Mouse (Mus musculus) MEL (cell line): ENCODE measurements around the gene Myog. TPM values are rescaled to one million over a fixed set of nuclear protein-coding genes. Genes with fewer than 3 reads are reported as not detected.

Experiments
- DNase-seq: peaks from one replicate; pipeline ENCODE4 v3.0.0; 2011; ENCODE audit warnings: low read depth, low spot score
- H3K27ac ChIP-seq: 2 replicates; pipeline ENCODE4 v1.5.1; 2012; ENCODE audit warnings: low read depth, mild to moderate bottlenecking, control low read depth, low read length, moderate library complexity; ENCODE audit not compliant: control insufficient read depth
- H3K27me3 ChIP-seq, 2 experiments: fragments of 150-350 bp in 1 of 2; sonication (generic) in 1 of 2; 2 replicates each; pipeline ENCODE4 v1.6.1; 2012; ENCODE audit warnings: low read length in 2 of 2, mild to moderate bottlenecking in 2 of 2, improper control_type of control experiment in 1 of 2, moderate library complexity in 1 of 2; ENCODE audit not compliant: insufficient read depth in 2 of 2, control insufficient read depth in 1 of 2
- H3K36me3 ChIP-seq, 2 experiments: 2 replicates each; pipeline ENCODE4 v1.6.1; 2012 to 2014; ENCODE audit warnings: low read length in 2 of 2, improper control_type of control experiment in 1 of 2, inconsistent platforms in 1 of 2, mild to moderate bottlenecking in 1 of 2; ENCODE audit not compliant: insufficient read depth in 2 of 2, control insufficient read depth in 1 of 2
- H3K4me1 ChIP-seq, 2 experiments: fragments of 150-350 bp in 1 of 2; sonication (generic) in 1 of 2; 2 replicates each; pipeline ENCODE4 v1.6.1; 2012; ENCODE audit warnings: low read length in 2 of 2, improper control_type of control experiment in 1 of 2, mild to moderate bottlenecking in 1 of 2; ENCODE audit not compliant: insufficient read depth in 2 of 2, control insufficient read depth in 1 of 2
- H3K4me3 ChIP-seq, 2 experiments: fragments of 150-350 bp in 1 of 2; sonication (generic) in 1 of 2; 2 replicates each; pipeline ENCODE4 v1.5.1; 2012; ENCODE audit warnings: low read depth in 2 of 2, low read length in 2 of 2, mild to moderate bottlenecking in 2 of 2, moderate library complexity in 2 of 2, control low read depth in 1 of 2, improper control_type of control experiment in 1 of 2; ENCODE audit not compliant: control insufficient read depth in 1 of 2, insufficient read depth in 1 of 2
- H3K79me2 ChIP-seq: 2 replicates; pipeline ENCODE4 v1.6.1; 2012; ENCODE audit warnings: mild to moderate bottlenecking, low read length, moderate library complexity; ENCODE audit not compliant: control insufficient read depth, poor library complexity, insufficient read depth
- H3K9ac ChIP-seq: 2 replicates; pipeline ENCODE4 v1.6.1; 2012; ENCODE audit warnings: low read depth, mild to moderate bottlenecking, control low read depth, low read length, moderate library complexity; ENCODE audit not compliant: control insufficient read depth, poor library complexity, severe bottlenecking
- H3K9me3 ChIP-seq: fragments of 150-350 bp; sonication (generic); replicated peaks from 2 replicates; pipeline ENCODE4 v1.6.1; 2012; ENCODE audit warnings: mild to moderate bottlenecking, low read length, improper control_type of control experiment, moderate library complexity; ENCODE audit not compliant: insufficient read depth
- CTCF ChIP-seq, 3 experiments: IDR thresholded peaks in 2 of 3; conservative IDR thresholded peaks in 1 of 3; 2 replicates each; pipeline ENCODE4 v1.5.1; 2011 to 2012; ENCODE audit warnings: low read length in 3 of 3, low read depth in 2 of 3, mild to moderate bottlenecking in 2 of 3, improper control_type of control experiment in 1 of 3, inconsistent platforms in 1 of 3, mixed read lengths in 1 of 3, moderate library complexity in 1 of 3; ENCODE audit not compliant: control insufficient read depth in 1 of 3, insufficient read depth in 1 of 3, poor library complexity in 1 of 3, severe bottlenecking in 1 of 3
- E2F4 ChIP-seq: IDR thresholded peaks from 2 replicates; pipeline ENCODE4 v1.6.1; 2011; ENCODE audit warnings: low read depth, low read length, improper control_type of control experiment, borderline replicate concordance
- GABPA ChIP-seq: IDR thresholded peaks from 2 replicates; pipeline ENCODE4 v1.6.1; 2012; ENCODE audit warnings: low read depth, mild to moderate bottlenecking, inconsistent platforms, low read length, improper control_type of control experiment, moderate library complexity
- JUND ChIP-seq: IDR thresholded peaks from 2 replicates; pipeline ENCODE4 v1.6.1; 2011; ENCODE audit warnings: low read depth, mild to moderate bottlenecking, improper control_type of control experiment, low read length
- MYB ChIP-seq: IDR thresholded peaks from 2 replicates; pipeline ENCODE4 v1.6.1; 2011; ENCODE audit warnings: mild to moderate bottlenecking, low read depth, low read length, improper control_type of control experiment
- MYC ChIP-seq: IDR thresholded peaks from 2 replicates; pipeline ENCODE4 v1.6.1; 2011; ENCODE audit warnings: low read depth, mild to moderate bottlenecking, low read length, improper control_type of control experiment, moderate library complexity
- SIN3A ChIP-seq: IDR thresholded peaks from 2 replicates; pipeline ENCODE4 v1.6.1; 2012; ENCODE audit warnings: low read length, improper control_type of control experiment, inconsistent platforms
- SMC3 ChIP-seq: IDR thresholded peaks from 2 replicates; pipeline ENCODE4 v1.6.1; 2011; ENCODE audit warnings: low read depth, low read length, improper control_type of control experiment
- TCF12 ChIP-seq: IDR thresholded peaks from 2 replicates; pipeline ENCODE4 v1.6.1; 2014; ENCODE audit warnings: low read depth, mild to moderate bottlenecking, inconsistent platforms, low read length, improper control_type of control experiment, moderate library complexity
- polyA plus RNA-seq, 2 experiments: library from polyadenylated mRNA; stranded (reverse) in 1 of 2; unstranded in 1 of 2; fragments of >175 nt in 1 of 2; fragments of >200 nt in 1 of 2; gene quantifications; 2 replicates each; pipeline versions ENCODE4 v1.2.1 to v1.2.4; 2012; ENCODE audit warnings: low replicate concordance in 2 of 2, low read depth in 1 of 2; ENCODE audit not compliant: insufficient read length in 2 of 2, insufficient read depth in 1 of 2, missing spikeins in 1 of 2
- total RNA-seq: library from RNA; depleted of rRNA; stranded (reverse); fragments of 300-350 nt; gene quantifications from 2 replicates; pipeline ENCODE4 v1.2.3, GENCODE M21; 2012

Gene Myog
- total and polyA plus RNA-seq, 3 experiments: not detected

DNA sequence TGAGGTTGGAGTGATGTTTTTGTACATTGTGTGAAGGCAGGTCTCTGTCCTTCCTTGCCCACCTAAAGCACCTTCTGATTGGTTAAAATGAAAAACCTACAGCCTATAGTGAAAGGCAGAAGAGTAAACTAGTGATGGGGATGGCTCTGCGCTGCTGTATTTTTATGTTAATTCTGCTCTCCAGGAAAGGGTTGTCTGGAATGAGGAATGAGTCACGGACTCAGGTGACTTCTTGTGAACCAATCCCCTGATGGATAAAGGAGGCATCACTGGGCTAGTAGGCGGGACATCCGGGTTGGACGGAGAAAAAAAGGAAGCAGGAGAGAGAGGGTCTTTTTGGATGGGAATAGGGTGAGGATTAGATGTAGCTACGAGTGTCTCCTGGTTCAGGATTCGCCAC, 19.8 kb upstream of the Myog start:
- Histone ChIP-seq H3K4me1 (no peaks in the 10 kb centered on the region), H3K27me3 (peaks cover 8 to 12% of the 10 kb centered on the region in 2 experiments)

DNA sequence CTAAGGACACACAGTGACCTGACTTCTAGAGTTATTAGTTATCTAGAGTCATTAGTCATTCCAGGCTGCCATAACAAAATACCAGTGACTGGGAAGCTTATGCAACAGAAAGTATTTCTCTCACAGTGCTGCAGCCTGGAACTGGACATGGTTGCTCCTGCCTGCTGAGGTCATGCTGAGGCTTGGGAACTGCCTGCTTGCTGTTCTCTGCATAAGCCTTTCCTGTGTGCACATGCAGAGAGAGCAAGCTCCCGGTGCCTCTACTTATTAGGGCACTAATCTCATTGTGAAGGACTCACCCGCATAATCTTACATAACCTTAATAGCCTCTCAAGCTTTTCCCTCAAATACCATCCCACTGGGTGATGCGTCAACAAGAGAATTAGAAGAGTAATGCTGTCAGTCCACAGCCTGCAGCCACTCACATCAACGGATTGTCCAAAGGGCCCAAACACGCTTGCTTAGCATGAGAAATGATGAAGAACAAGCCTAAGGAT, 17.0 kb upstream of the Myog start:
- no peak for DNase-seq
- Histone ChIP-seq H3K9ac (no peak overlapping the region), H3K27me3 (peaks cover 5 to 6% of the 10 kb centered on the region in 2 experiments; a peak in 3 of 4 replicates), H3K4me1 (no peaks in the 10 kb centered on the region), H3K9me3 (no peaks in the 10 kb centered on the region), H3K79me2 (no peaks in the 10 kb centered on the region), H3K4me3 (no peak overlapping the region), H3K27ac (no peak overlapping the region), H3K36me3 (no peaks in the 10 kb centered on the region)
- TF ChIP-seq CTCF (IDR thresholded peaks at IDR 0.05 in 2 of 3, conservative IDR thresholded peaks at IDR 0.05 in 1 of 3; ENCODE audit: control insufficient read depth in 1 of 3, insufficient read depth in 1 of 3, low read depth in 2 of 3, low read length in 3 of 3, poor library complexity in 1 of 3, severe bottlenecking in 1 of 3): no peak
- TF ChIP-seq, all 39 proteins: peak for 0

More for the DNA sequence above, 19.8 kb upstream of the Myog start:
- DNase-seq: no peak
- Histone ChIP-seq H3K27ac (no peak overlapping the region), H3K9ac (no peak overlapping the region), H3K4me3 (no peak overlapping the region), H3K9me3 (no peaks in the 10 kb centered on the region), H3K36me3 (no peaks in the 10 kb centered on the region), H3K79me2 (no peaks in the 10 kb centered on the region)
- TF ChIP-seq SMC3: no peak
- TF ChIP-seq TCF12: no peak
- TF ChIP-seq SIN3A: no peak
- TF ChIP-seq JUND: no peak
- no peak for TF ChIP-seq GABPA

DNA sequence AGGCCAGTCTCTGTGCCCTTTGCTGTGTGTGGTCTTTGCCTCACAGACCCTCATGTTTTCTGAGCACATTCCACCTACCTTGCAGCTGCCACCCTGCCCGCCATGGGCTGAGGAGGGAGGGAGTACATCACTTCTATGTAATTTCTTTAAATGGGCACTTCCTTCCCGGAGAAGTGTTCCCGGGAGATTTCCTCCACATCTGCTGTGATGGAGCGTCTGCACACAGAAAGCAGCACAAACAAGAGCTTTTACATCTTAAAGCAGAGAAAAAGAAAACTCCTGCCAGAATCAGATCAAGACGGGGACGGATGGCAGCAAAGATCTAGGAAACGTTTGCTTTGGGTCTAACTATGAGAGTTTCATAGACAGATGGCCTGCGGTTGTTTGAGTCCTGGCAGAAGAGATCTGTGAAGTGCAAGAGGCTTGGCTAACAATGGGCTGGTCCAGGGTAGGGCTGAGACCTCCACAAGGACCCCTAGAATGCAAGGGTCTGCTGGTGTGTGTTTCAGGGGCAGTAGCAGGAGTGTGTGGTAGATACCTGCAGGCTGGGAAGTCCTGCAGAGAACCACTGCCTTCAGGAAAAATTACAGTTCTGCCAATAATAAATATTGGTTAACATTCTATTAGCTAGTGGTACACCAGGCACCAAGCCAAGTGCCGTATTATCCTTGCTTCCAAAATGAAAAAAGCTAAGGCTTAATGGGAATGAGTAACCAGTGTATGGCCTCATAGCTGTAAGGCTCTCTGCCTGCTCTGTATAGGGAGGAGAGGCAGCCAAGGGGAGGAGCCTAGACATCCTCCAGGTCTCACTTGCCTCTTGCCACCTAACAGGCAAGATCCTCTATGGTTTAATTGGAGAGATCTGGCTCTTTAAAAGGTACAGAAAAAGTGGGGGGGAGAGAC, 16.0 kb upstream of the Myog start:
- Histone ChIP-seq H3K9me3 (no peaks in the 10 kb centered on the region), H3K27ac (no peak overlapping the region), H3K9ac (no peak overlapping the region), H3K27me3 (peaks cover 1 to 4% of the 10 kb centered on the region in 2 experiments; a peak in 2 of 4 replicates), H3K79me2 (no peaks in the 10 kb centered on the region), H3K4me1 (no peaks in the 10 kb centered on the region), H3K4me3 (no peak overlapping the region), H3K36me3 (no peaks in the 10 kb centered on the region)
- TF ChIP-seq E2F4: no peak
- TF ChIP-seq MYC: no peak
- no peak for TF ChIP-seq CTCF (IDR thresholded peaks at IDR 0.05 in 2 of 3, conservative IDR thresholded peaks at IDR 0.05 in 1 of 3; ENCODE audit: control insufficient read depth in 1 of 3, insufficient read depth in 1 of 3, low read depth in 2 of 3, low read length in 3 of 3, poor library complexity in 1 of 3, severe bottlenecking in 1 of 3)
- no peak for TF ChIP-seq MYB
- no peak for DNase-seq
